Mouse (Mus musculus) c-Kit-positive CD71-positive TER-119-negative erythroid progenitor cells, embryonic 14.5 days (primary cell): Measurements from ENCODE around the gene Mrpl51.

Source experiments
- DNase-seq: peaks from one replicate; pipeline ENCODE4 v3.0.0-alpha.2; 2013; ENCODE audit warnings: low read depth

Mrpl51 gene

GRCm38 (mm10) chr6:125192016-125192714, 564 bp downstream of the Mrpl51 start:
- peak; percentile 94 for DNase-seq

DNA sequence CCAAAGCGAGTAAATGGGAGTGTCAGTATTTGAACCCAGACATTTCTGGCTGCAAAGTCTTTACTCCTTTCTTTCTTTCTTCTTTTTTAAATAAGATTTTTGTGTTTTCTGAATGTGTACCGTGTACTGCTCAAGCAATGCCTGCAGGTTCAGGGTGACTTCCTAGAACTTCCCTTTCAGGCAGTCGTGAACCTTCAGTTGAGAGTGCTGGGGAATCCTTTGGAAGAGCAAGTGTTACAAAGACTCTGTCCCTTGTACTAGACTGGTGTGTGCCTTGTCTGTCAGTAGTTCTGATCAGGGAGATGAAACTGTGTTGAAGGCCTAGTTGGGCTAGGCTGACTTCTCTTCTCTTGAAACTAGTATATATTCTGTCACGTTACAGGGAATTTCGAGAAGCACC, 1.2 kb downstream of the Mrpl51 start:
- peak; percentile 29 for DNase-seq

- DNase-seq = peak; percentile 34
Measured at GRCm38 (mm10) chr6:125193390-125193789, 1.8 kb downstream of the Mrpl51 start.

GRCm38 (mm10) chr6:125195541-125196075, 4.0 kb downstream of the Mrpl51 start:
- no peak for DNase-seq

DNA sequence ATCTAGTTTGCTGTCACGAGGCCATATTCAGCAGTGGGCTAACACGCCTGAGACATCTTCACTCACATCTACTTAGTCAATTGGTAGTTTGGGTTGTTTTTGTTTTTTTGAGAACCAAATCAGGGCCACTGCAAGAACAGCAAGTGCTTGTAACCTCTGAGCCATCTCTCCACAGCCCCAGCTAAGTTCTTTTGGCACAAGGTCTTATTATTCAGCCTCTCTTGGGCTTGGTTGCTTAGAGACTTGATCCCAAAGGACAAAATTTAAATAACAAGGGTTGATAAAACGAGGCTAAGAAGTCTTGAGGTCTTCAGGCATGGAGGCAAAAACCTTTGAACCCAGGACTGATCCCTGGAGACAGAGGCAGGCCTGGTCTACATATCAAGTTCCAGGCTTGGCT, 4.7 kb downstream of the Mrpl51 start:
- DNase-seq = no peak

DNA sequence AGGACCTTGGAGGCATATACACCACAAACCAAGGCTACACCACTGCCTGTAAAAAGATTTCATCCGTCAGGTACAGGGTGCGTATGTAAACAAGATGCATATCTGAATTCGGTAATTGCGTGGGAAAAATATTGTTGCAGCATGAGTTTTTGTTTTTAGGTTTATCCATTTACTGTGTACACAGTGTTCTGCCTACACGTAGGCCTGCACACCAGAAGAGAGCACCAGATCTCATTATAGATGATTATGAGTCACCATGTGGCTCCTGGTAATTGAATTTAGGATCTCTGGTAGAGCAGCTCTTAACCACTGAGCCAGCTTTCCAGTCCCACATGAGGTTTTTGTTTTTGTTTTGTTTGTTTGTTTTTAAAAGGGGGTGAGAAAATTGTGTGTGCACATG, 5.6 kb downstream of the Mrpl51 start:
- DNase-seq = no peak

DNA sequence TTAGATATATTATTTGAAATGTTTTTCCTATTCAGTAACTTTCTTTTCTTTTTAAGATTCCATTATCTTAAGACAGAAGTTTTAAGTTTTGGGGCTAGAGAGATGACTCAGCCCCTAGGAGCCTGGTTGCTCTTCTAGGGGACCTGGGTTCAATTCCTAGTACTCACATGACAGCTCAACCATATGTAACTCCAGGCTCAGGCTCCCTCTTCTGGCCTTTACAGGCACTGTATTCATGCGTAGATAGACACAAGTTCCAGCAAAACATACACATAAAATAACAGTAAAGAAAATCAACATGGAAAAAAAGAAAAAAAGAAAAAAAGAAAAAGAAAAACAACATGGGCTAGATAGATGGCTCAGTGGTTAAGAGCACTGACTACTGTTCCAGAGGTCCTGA, 18.8 kb downstream of the Mrpl51 start:
- DNase-seq = no peak

GRCm38 (mm10) chr6:125212621-125213020, 21.0 kb downstream of the Mrpl51 start:
- DNase-seq = no peak

- DNase-seq = no peak
Measured at GRCm38 (mm10) chr6:125213129-125213528, 21.5 kb downstream of the Mrpl51 start.

GRCm38 (mm10) chr6:125213715-125214114, 22.1 kb downstream of the Mrpl51 start:
- no peak for DNase-seq

- peak; percentile 98 for DNase-seq
Measured at GRCm38 (mm10) chr6:125215148-125215954, 23.8 kb downstream of the Mrpl51 start, which contains the start of gene Vamp1. Gene Vamp1, plus strand, starts transcription at chr6:125215551.

- no peak for DNase-seq
Measured at GRCm38 (mm10) chr6:125216898-125217297, 25.3 kb downstream of the Mrpl51 start.

DNA sequence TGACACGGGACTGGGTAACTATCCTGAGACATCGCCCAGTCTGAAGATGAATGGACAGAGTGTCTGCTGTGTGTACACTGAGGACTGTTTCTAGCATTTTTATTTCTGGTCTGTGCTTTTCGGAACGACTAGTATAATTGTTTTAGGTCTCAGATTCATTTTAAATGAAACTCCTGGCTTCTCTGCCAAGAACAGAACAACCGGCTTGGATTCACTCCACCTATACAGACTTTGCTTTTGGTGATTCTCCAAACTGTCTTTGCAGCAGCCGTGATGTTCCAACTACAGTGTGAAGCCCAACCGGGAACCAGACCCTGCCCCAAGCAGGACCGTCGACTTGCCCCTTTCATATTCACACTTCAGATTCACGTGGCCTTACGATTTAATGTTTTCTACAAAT, 26.3 kb downstream of the Mrpl51 start:
- DNase-seq = no peak

GRCm38 (mm10) chr6:125218963-125219362, 27.4 kb downstream of the Mrpl51 start:
- peak; percentile 69 for DNase-seq

- no peak for DNase-seq
Measured at GRCm38 (mm10) chr6:125221115-125221745, 29.6 kb downstream of the Mrpl51 start.

DNA sequence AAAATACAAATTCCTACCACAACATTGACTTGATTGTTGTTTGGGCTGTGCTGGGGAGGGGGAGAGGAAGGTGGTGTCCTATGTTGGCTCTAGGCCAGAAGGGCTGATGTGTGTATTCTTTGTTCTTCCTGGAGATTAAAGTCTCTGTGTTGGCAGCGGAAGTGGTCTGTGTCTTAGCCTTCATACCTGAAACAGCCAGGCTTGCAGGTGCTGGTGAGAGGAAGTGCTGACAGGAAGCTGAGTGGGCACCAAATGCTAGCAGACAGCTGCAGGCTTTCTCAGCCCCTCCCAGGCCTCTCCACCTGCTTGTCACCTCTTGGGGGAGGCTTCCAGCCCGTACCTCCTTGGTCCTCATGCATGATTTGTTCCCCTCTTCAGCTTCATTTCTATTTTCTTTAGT, 30.5 kb downstream of the Mrpl51 start:
- no peak for DNase-seq

DNA sequence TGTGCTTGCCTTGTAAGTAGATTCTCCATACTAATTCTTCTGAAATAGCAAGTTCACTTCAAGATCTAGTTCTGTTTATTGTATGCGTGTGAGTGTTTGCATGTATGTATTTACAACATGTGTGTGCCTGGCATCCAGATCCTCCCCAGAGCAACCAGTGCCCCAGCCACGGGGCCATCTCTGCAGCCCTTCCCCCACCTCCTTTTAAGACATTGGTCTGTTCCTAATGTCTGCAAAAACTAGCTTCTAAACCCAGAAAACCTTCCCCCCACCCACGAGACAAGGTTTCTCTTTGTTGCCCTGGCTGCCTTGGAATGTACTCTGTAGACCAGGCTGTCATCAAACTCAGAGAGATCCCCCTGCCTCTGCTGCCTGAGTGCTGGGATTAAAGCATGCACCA, 31.0 kb downstream of the Mrpl51 start:
- DNase-seq = no peak

DNA sequence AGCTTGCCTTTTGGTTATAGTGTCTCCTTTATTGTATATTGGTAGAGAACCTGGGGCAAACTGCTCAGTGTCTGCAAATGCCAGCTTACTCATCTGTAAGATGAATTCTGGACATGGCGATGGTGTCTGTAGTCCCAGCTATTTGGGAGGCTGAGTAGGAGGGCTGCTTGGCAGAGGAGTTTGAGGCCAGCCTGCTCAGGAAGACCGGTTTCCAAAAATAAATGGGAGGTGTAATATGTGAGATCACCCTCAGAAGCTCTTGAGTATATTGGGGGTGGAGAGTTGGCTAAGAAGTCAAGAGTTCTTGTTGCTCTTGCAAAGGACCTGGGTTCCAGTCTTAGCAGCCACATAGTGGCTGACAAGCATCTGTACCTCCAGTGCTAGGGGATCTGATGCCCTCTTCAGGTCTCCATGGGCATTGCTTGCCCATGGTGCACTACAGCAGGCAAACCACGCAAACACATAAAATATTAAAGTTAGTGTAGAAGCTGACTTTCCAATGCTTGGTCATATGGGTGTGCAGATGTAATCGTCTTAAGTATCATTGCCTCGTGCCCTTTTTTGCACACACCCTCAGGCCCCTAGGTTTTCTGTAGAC, 34.0 kb downstream of the Mrpl51 start:
- DNase-seq = no peak

DNA sequence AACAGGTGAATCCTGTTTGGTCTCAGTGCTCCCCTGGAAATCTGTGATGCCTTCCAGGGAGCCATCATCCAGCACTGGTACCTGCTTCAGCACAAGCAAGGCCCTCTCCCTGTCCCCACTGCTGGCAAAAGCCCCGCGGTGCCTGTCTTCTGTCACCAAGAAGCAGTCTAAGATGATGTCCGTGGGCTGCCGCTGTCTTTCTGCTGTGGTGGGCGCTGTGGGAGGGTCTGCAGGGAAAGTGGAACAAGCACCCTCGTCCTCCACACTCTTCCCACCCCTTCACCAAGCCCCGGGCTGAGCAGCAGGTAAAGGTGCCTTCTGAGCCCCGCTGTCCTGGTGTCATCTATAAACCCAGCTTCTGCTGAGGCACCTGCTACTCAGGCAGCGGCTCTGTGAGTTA, 39.0 kb downstream of the Mrpl51 start:
- no peak for DNase-seq

DNA sequence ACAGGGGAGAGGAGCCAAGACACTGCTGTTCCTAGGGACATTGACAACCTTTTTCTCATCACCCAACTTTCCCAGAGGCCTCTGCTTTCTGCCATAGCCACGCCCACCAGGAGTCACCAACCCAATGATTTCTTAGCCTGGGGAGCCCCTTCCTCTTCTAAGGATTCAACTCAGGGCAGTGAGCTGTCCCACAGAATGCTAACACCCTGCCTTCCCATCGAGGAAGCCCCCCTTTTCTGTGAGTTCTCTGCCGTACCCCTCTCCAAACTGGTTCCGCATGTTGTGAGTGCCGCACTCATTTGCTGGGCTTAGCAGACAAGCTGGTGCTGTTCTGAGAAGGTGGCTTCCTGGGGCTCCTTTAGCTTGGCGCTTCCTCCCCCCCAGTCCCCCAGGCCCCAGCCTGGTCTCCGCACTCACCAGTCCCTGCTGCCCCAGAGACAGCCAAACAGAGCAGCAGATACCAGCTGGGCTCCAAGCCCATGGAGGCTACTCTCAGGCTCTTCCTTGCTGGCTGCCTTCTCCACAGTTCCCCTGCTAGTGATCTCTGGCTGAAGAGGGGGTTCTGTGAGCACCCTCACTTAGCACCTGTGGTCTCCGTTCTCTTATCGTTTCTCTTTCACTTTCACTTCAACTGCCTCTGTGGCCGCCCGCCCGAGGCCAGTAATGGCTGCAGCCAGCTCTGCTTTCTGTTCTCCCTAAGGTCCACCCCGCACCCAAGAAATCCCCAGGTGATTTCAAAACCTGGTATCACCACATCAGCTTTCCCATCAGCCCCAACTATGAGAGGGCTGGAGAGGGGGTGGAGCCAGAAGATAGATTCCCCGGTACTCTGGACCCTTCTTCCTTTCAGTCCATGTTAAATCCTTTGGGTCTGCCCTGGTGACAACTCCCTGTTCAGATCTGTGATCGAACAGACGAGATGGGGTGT, 39.8 kb downstream of the Mrpl51 start, which contains the start of gene Tapbpl:
TSS of gene Tapbpl (minus strand) at position 744 of the 928 bp plus-strand sequence.
- DNase-seq = peak; percentile 55

- DNase-seq = no peak
Measured at GRCm38 (mm10) chr6:125232045-125232437, 40.4 kb downstream of the Mrpl51 start.
